ENCODE assay signal across 13 mouse cellular contexts in genomic region chr17:56279481-56280155, GRCm38 (mm10). TPM values are rescaled to one million over a fixed set of nuclear protein-coding genes. Genes with fewer than 3 reads are reported as not detected.
DNase-seq lines count a peak whose midpoint lies in the region; ATAC-seq and TF ChIP-seq lines count a peak whose summit lies in the region.
"Had no signal": no experiment of that assay in that cellular context is flagged by ENCODE, and none has a peak within 500 bp of the region (broad histone marks: within the 10 kb centered on the region; RNA-seq: fewer than 3 reads in every experiment).

No protein-coding gene starts in this region.

- peak; percentile 73 for DNase-seq in adrenal gland, postnatal 14 days
- no peak for DNase-seq in adrenal gland, adult 8-10 months
- DNase-seq in liver = no peak
- DNase-seq in stomach, postnatal 0 days (ENCODE audit: low spot score) = peak; percentile 16
- no peak for DNase-seq in thymus, postnatal 25 days
- no peak for DNase-seq in left cerebral cortex, adult 18-20 months (ENCODE audit: low spot score in 2 of 2)
- DNase-seq: cerebellum, postnatal 36 days had no signal

- TF ChIP-seq EP300 in stomach, postnatal 0 days (optimal IDR thresholded peaks at IDR 0.05) = no peak

- H3K9ac ChIP-seq in liver, embryonic 12.5 days = no peak overlapping the region
- no peak overlapping the region for H3K9ac ChIP-seq in intestine, embryonic 15.5 days
- no peak overlapping the region for H3K9ac ChIP-seq in stomach, postnatal 0 days (ENCODE audit: low read length)
- H3K9ac ChIP-seq: limb, embryonic 13.5 days had no signal

- WGBS in liver, embryonic 12.5 days (ENCODE audit: insufficient replicate concordance) = 92% methylated on average over 12 of the region's 12 CpGs
- WGBS in intestine, embryonic 15.5 days = 84% methylated on average over 12 of the region's 12 CpGs
- WGBS in stomach, postnatal 0 days = 82% methylated on average over 12 of the region's 12 CpGs

- H3K27ac ChIP-seq in liver, embryonic 12.5 days = 0 out of 2 replicates have a peak overlapping the region, but pooled peaks have one; percentile 43
- peak overlapping the region; percentile 61; the same call in 1 of the 2 replicates for H3K27ac ChIP-seq in intestine, embryonic 15.5 days
- peak overlapping the region; percentile 49 for H3K27ac ChIP-seq in stomach, postnatal 0 days (replicated peaks)
- H3K27ac ChIP-seq: limb, embryonic 13.5 days had no signal

- peaks cover 61% of the 10 kb centered on the region for H3K4me1 ChIP-seq in liver, embryonic 12.5 days
- peaks cover 23% of the 10 kb centered on the region for H3K4me1 ChIP-seq in intestine, embryonic 15.5 days (replicated peaks)
- no peaks in the 10 kb centered on the region for H3K4me1 ChIP-seq in stomach, postnatal 0 days (replicated peaks; ENCODE audit: control insufficient read depth, insufficient read depth)

- H3K9me3 ChIP-seq in liver, embryonic 12.5 days (replicated peaks) = no peaks in the 10 kb centered on the region
- H3K9me3 ChIP-seq in intestine, embryonic 15.5 days = no peaks in the 10 kb centered on the region
- no peaks in the 10 kb centered on the region for H3K9me3 ChIP-seq in stomach, postnatal 0 days (ENCODE audit: control insufficient read depth, low read length)
- H3K9me3 ChIP-seq: limb, embryonic 13.5 days had no signal

- H3K27me3 ChIP-seq in liver, embryonic 12.5 days (replicated peaks) = no peaks in the 10 kb centered on the region
- H3K27me3 ChIP-seq in intestine, embryonic 15.5 days (replicated peaks) = no peaks in the 10 kb centered on the region
- no peaks in the 10 kb centered on the region for H3K27me3 ChIP-seq in stomach, postnatal 0 days (ENCODE audit: control insufficient read depth, insufficient read depth, low read length)
- H3K27me3 ChIP-seq: limb, embryonic 13.5 days had no signal

- no peak overlapping the region for H3K4me2 ChIP-seq in liver, embryonic 12.5 days
- H3K4me2 ChIP-seq in intestine, embryonic 15.5 days (replicated peaks) = no peak overlapping the region
- H3K4me2 ChIP-seq in stomach, postnatal 0 days (replicated peaks; ENCODE audit: low read depth) = no peak overlapping the region
- H3K4me2 ChIP-seq: limb, embryonic 13.5 days had no signal

- no peak for TF ChIP-seq CTCF in stomach, postnatal 0 days (IDR thresholded peaks at IDR 0.05; ENCODE audit: low read depth)

- H3K36me3 ChIP-seq in liver, embryonic 12.5 days = peaks cover 50% of the 10 kb centered on the region
- H3K36me3 ChIP-seq in intestine, embryonic 15.5 days = peaks cover 30% of the 10 kb centered on the region
- H3K36me3 ChIP-seq in stomach, postnatal 0 days (ENCODE audit: control insufficient read depth, insufficient read depth, low read length) = peaks cover 23% of the 10 kb centered on the region

- no peak for ATAC-seq in liver, embryonic 12.5 days
- no peak for ATAC-seq in intestine, embryonic 15.5 days
- no peak for ATAC-seq in stomach, postnatal 0 days (ENCODE audit: low FRiP score, low TSS enrichment)

- H3K4me3 ChIP-seq in liver, embryonic 12.5 days = no peak overlapping the region
- no peak overlapping the region for H3K4me3 ChIP-seq in intestine, embryonic 15.5 days (replicated peaks)
- no peak overlapping the region for H3K4me3 ChIP-seq in stomach, postnatal 0 days (ENCODE audit: low read depth, low read length)
- H3K4me3 ChIP-seq: limb, embryonic 13.5 days had no signal

RNA-seq across cellular contexts. Expression of gene Ticam1, which starts 3.0 kb away (rescaled TPM):
- total RNA-seq in adrenal gland, postnatal 14 days (2021) = 18.7 and 20.9 TPM in 2 replicates
- total RNA-seq in adrenal gland, adult 8-10 months (2022) = 10 to 100 TPM; 23.9 to 26.3 (median 24.8) TPM
- 3.8 and 4.1 TPM in 2 replicates for polyA plus RNA-seq in liver, embryonic 12.5 days (2016; fragmentation: Nextera tagmentation; extraction: Ambion mirVana)
- polyA plus RNA-seq in intestine, embryonic 15.5 days (2015; fragmentation: Nextera tagmentation; extraction: Ambion mirVana) = 11.3 and 13.3 TPM in 2 replicates
- 4.6 and 6.4 TPM in 2 replicates for polyA plus RNA-seq in stomach, postnatal 0 days (2015; fragmentation: Nextera tagmentation; extraction: Ambion mirVana)
- total RNA-seq in left cerebral cortex, adult 18-20 months (2021) = 1 to 10 TPM; 5.2 to 7.6 TPM

RNA-seq across cellular contexts. Expression of gene Plin3, which starts 13.1 kb away (rescaled TPM):
- 76.9 and 106 TPM in 2 replicates for total RNA-seq in adrenal gland, postnatal 14 days (2021)
- total RNA-seq in adrenal gland, adult 8-10 months (2022) = 100 to 1,000 TPM in 3 of 4 experiments, 10 to 100 TPM in 1; 92.6 to 117 (median 103) TPM
- polyA plus RNA-seq in liver, embryonic 12.5 days (2016; fragmentation: Nextera tagmentation; extraction: Ambion mirVana) = 28.3 and 30.2 TPM in 2 replicates
- 153 and 195 TPM in 2 replicates for polyA plus RNA-seq in intestine, embryonic 15.5 days (2015; fragmentation: Nextera tagmentation; extraction: Ambion mirVana)
- polyA plus RNA-seq in stomach, postnatal 0 days (2015; fragmentation: Nextera tagmentation; extraction: Ambion mirVana) = 65.3 and 67.3 TPM in 2 replicates
- 10 to 100 TPM; 11.9 to 15.1 TPM for total RNA-seq in left cerebral cortex, adult 18-20 months (2021)

RNA-seq across cellular contexts. Expression of gene Arrdc5, which starts 20.5 kb away (rescaled TPM):
- not detected in 2 replicates for total RNA-seq in adrenal gland, postnatal 14 days (2021)
- not detected for total RNA-seq in adrenal gland, adult 8-10 months (2022)
- polyA plus RNA-seq in liver, embryonic 12.5 days (2016; fragmentation: Nextera tagmentation; extraction: Ambion mirVana) = not detected in 2 replicates
- not detected in 2 replicates for polyA plus RNA-seq in intestine, embryonic 15.5 days (2015; fragmentation: Nextera tagmentation; extraction: Ambion mirVana)
- not detected in 2 replicates for polyA plus RNA-seq in stomach, postnatal 0 days (2015; fragmentation: Nextera tagmentation; extraction: Ambion mirVana)
- total RNA-seq in left cerebral cortex, adult 18-20 months (2021) = not detected
- total RNA-seq: megakaryocyte, adult 5-6 weeks had no signal
- polyA plus RNA-seq: brain, embryonic 14.5 days; large intestine, adult 2 months; limb, embryonic 13.5 days had no signal

RNA-seq across cellular contexts. Expression of gene Fem1a, which starts 23.0 kb away (rescaled TPM):
- 27.1 and 29.5 TPM in 2 replicates for total RNA-seq in adrenal gland, postnatal 14 days (2021)
- total RNA-seq in adrenal gland, adult 8-10 months (2022) = 10 to 100 TPM; 30.4 to 32.5 (median 31.2) TPM
- polyA plus RNA-seq in liver, embryonic 12.5 days (2016; fragmentation: Nextera tagmentation; extraction: Ambion mirVana) = 10.2 and 10.7 TPM in 2 replicates
- 12.5 and 12.8 TPM in 2 replicates for polyA plus RNA-seq in intestine, embryonic 15.5 days (2015; fragmentation: Nextera tagmentation; extraction: Ambion mirVana)
- 9.6 and 10.0 TPM in 2 replicates for polyA plus RNA-seq in stomach, postnatal 0 days (2015; fragmentation: Nextera tagmentation; extraction: Ambion mirVana)
- 10 to 100 TPM; 29.9 to 31.9 TPM for total RNA-seq in left cerebral cortex, adult 18-20 months (2021)

RNA-seq across cellular contexts. Expression of gene Uhrf1, which starts 23.5 kb away (rescaled TPM):
- 25.6 and 29.3 TPM in 2 replicates for total RNA-seq in adrenal gland, postnatal 14 days (2021)
- 1 to 10 TPM; 1.8 to 3.4 (median 2.6) TPM for total RNA-seq in adrenal gland, adult 8-10 months (2022)
- polyA plus RNA-seq in liver, embryonic 12.5 days (2016; fragmentation: Nextera tagmentation; extraction: Ambion mirVana) = 153 and 154 TPM in 2 replicates
- 124 and 125 TPM in 2 replicates for polyA plus RNA-seq in intestine, embryonic 15.5 days (2015; fragmentation: Nextera tagmentation; extraction: Ambion mirVana)
- 18.4 and 19.5 TPM in 2 replicates for polyA plus RNA-seq in stomach, postnatal 0 days (2015; fragmentation: Nextera tagmentation; extraction: Ambion mirVana)
- total RNA-seq in left cerebral cortex, adult 18-20 months (2021) = 1 to 10 TPM in 1 of 2 experiments, under 1 TPM in 1; 0.35 to 1.1 TPM

Comparison
In these comparisons a context has a peak if more than half of its experiments do, and no peak if none do; other contexts are left out.
1. DNase-seq: peak in adrenal gland, postnatal 14 days (single experiment) and stomach, postnatal 0 days (single experiment); none in adrenal gland, adult 8-10 months (single experiment), liver (single experiment), thymus, postnatal 25 days (single experiment) and left cerebral cortex, adult 18-20 months (0 of 2).
2. Peak in every context shown above with its lines, with median percentiles within 50 percentile points of each other: H3K27ac ChIP-seq.